Mouse (Mus musculus) heart, embryonic 16.5 days (tissue): Measurements from ENCODE around the gene Fam98a. TPM values are rescaled to one million over a fixed set of nuclear protein-coding genes. Genes with fewer than 3 reads are reported as not detected.

Experiments
- ATAC-seq: fragments of 200-750 bp; cut with Nextera tagmentation; replicated peaks from 2 replicates; pipeline ENCODE4 v1.8.0; 2017; ENCODE audit warnings: moderate number of reproducible peaks; ENCODE audit not compliant: insufficient read depth, low FRiP score; ENCODE audit errors: extremely low read depth
- H3K27ac ChIP-seq: fragments of 300-500 bp; sonication (generic); 2 replicates; pipeline ENCODE4 v1.5.1; 2014; ENCODE audit warnings: mild to moderate bottlenecking, low read length, control low read depth, moderate library complexity
- H3K27me3 ChIP-seq: fragments of 300-500 bp; sonication (generic); 2 replicates; pipeline ENCODE4 v1.6.1; 2014; ENCODE audit warnings: low read length, mixed read lengths; ENCODE audit not compliant: control insufficient read depth, insufficient read depth
- H3K36me3 ChIP-seq: fragments of 300-500 bp; sonication (generic); 2 replicates; pipeline ENCODE4 v1.6.1; 2014; ENCODE audit not compliant: control insufficient read depth, insufficient read depth
- H3K4me1 ChIP-seq: fragments of 300-500 bp; sonication (generic); 2 replicates; pipeline ENCODE4 v1.6.1; 2014; ENCODE audit warnings: low read length, mixed read lengths; ENCODE audit not compliant: control insufficient read depth, insufficient read depth
- H3K4me2 ChIP-seq: fragments of 300-500 bp; sonication (generic); 2 replicates; pipeline ENCODE4 v1.6.1; 2014; ENCODE audit warnings: low read depth, mild to moderate bottlenecking, control low read depth, low read length
- H3K4me3 ChIP-seq: fragments of 300-500 bp; sonication (generic); 2 replicates; pipeline ENCODE4 v1.5.1; 2014; ENCODE audit warnings: mild to moderate bottlenecking, control low read depth, low read length
- H3K9ac ChIP-seq: fragments of 300-500 bp; sonication (generic); 2 replicates; pipeline ENCODE4 v1.6.1; 2014; ENCODE audit warnings: low read length, control low read depth
- H3K9me3 ChIP-seq: fragments of 300-500 bp; sonication (generic); replicated peaks from 2 replicates; pipeline ENCODE4 v1.6.1; 2016; ENCODE audit warnings: low read length; ENCODE audit not compliant: control insufficient read depth
- WGBS: fragments of 180-500 bp; shearing (Covaris S2); extraction: QIAGEN DNeasy Blood & Tissue Kit; methylation state at CpG from one replicate; pipeline ENCODE4 v1.1.7; 2014; 5-methylcytosine and 5-hydroxymethylcytosine counted together
- polyA plus RNA-seq: library from polyadenylated mRNA; unstranded; fragments of >200 nt; fragmentation: Nextera tagmentation; extraction: Ambion mirVana; gene quantifications from 2 replicates; pipeline ENCODE4 v1.2.1, GENCODE M21; 2015

The Fam98a gene
- polyA plus RNA-seq, 1 experiment from 2014 or later, result 28.4 TPM

DNA sequence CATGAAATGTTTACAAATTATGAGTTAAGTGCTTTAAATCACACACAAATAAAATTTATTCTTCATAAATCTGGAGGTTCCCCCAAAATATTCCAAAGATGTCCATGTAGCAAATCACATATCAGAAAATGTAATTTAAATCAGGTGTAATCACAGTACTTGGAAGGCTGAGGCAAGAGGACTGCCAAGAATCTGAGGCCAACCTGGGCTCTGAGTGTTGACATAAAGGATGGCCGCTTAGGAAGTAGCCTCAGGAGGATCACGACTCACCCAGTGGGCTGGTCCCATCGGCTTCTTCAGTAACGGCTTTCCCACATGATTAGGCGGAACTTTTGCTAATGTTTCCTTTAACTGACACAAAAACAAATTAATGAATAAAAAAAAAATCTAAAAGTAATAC, 11.9 kb downstream of the Fam98a start:
- WGBS, result 44% methylated on average over 5 of the region's 5 CpGs
- Histone ChIP-seq H3K27me3 (no peaks in the 10 kb centered on the region), H3K36me3 (peaks cover 21% of the 10 kb centered on the region), H3K4me2 (no peak overlapping the region), H3K4me3 (no peak overlapping the region), H3K27ac (no peak overlapping the region), H3K9ac (no peak overlapping the region), H3K4me1 (peaks cover 13% of the 10 kb centered on the region), H3K9me3 (no peaks in the 10 kb centered on the region)
- ATAC-seq, result no peak

DNA sequence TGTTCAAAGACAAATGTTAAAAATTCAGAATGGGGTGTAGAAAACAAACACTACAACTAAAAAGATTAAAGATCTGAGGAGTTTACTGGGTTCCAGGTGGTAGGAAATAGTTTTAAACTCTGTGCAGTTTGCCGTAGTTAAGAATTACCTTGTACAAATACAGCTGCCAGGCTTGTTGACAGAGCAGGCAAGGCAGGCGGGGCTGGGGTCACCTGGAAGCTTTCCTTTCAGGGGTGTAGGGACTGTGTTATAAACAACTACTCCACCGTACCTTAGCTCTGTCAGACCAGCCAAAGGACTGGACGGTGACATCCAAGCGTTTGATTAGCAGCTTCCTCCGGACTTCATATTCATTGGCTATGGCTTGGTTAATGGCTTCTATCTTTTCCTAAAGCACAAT, 12.6 kb downstream of the Fam98a start:
- Histone ChIP-seq H3K4me3 (no peak overlapping the region), H3K4me1 (peaks cover 14% of the 10 kb centered on the region), H3K9ac (no peak overlapping the region), H3K27me3 (no peaks in the 10 kb centered on the region), H3K27ac (no peak overlapping the region), H3K4me2 (no peak overlapping the region), H3K36me3 (peaks cover 19% of the 10 kb centered on the region), H3K9me3 (no peaks in the 10 kb centered on the region)
- 78% methylated on average over 6 of the region's 6 CpGs for WGBS
- ATAC-seq, result no peak

DNA sequence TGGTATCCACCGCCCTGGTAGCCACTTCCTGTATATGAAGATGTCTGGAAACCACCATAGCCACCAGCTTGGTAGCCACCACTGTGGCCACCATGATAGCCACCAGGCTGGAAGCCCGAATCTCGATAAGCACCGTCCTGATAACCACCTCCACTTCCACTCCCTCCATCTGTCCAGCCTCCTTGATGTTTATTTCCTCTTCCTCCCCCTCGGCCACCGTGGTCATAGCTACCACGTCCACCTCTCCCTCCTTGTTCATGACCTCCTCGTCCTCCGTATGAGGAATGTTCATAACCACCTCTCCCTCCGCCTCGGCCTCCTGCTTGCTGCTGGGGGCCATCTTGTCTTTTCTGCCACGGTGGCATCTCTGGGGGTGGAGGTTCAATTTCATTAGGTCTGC, 13.3 kb downstream of the Fam98a start:
- H3K27ac ChIP-seq, result no peak overlapping the region
- H3K4me3 ChIP-seq, result no peak overlapping the region
- no peak overlapping the region for H3K9ac ChIP-seq
- peaks cover 19% of the 10 kb centered on the region for H3K36me3 ChIP-seq
- no peaks in the 10 kb centered on the region for H3K9me3 ChIP-seq
- H3K27me3 ChIP-seq, result no peaks in the 10 kb centered on the region
- peaks cover 9% of the 10 kb centered on the region for H3K4me1 ChIP-seq
- H3K4me2 ChIP-seq, result no peak overlapping the region
- ATAC-seq, result no peak
- 85% methylated on average over 12 of the region's 12 CpGs for WGBS

DNA sequence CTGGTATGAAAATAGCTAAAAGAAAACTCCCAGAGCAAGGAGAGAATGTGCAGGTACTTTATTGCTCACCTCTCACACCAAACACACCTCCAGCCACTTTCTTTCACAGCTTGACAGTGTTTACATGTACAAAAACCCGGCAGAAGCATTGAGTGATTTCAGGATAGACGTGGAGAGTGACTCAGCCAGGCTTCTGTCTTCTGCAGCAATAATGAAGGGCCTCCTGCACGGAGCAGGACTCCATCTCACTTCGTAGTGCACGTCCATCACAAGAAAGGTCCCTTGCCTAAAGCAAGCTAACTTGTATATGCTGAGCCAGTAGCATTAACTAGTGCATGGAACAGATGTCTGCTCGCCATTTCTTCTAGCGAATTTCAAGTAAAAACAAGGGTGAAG, 14.7 kb downstream of the Fam98a start:
- Histone ChIP-seq H3K36me3 (peaks cover 18% of the 10 kb centered on the region), H3K27ac (no peak overlapping the region), H3K4me2 (no peak overlapping the region), H3K4me3 (no peak overlapping the region), H3K9me3 (no peaks in the 10 kb centered on the region), H3K9ac (no peak overlapping the region), H3K4me1 (peaks cover 8% of the 10 kb centered on the region), H3K27me3 (no peaks in the 10 kb centered on the region)
- WGBS, result 80% methylated on average over 7 of the region's 7 CpGs
- ATAC-seq, result no peak

DNA sequence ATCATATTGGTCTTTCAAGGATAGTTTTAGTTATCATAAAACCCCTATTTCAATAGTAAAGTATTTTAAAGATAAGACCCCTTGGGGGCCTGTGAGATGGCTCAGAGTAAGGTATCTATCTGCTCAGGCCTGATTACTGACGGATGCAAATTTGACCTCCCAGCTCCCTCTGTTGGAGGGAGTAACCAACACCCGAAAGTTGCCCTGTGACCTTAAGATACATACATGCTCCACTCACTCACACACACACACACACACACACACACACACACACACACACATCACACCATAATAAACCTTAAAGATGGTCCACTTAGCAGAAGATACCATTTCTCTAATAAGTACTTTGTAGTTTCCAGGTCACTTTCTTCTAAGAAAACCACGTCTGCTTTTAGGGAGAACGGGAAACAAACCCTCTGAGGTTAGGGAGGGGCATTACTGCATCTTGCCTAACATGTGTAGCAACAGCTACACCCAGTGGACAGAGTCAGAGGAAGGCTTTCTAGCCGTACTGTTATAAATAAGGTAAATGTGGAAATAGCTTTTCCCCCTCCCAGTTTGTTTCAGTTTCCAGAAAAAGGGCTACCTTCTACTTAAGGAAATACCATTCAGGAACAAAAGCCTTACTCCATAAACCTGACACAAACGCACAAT, 15.2 kb downstream of the Fam98a start:
- Histone ChIP-seq H3K36me3 (peaks cover 14% of the 10 kb centered on the region), H3K4me3 (no peak overlapping the region), H3K9ac (no peak overlapping the region), H3K4me2 (no peak overlapping the region), H3K27ac (no peak overlapping the region), H3K27me3 (no peaks in the 10 kb centered on the region), H3K4me1 (peaks cover 8% of the 10 kb centered on the region), H3K9me3 (no peaks in the 10 kb centered on the region)
- 33% methylated on average over 6 of the region's 6 CpGs for WGBS
- ATAC-seq, result peak; percentile 76; the same call in 1 of the 2 replicates

DNA sequence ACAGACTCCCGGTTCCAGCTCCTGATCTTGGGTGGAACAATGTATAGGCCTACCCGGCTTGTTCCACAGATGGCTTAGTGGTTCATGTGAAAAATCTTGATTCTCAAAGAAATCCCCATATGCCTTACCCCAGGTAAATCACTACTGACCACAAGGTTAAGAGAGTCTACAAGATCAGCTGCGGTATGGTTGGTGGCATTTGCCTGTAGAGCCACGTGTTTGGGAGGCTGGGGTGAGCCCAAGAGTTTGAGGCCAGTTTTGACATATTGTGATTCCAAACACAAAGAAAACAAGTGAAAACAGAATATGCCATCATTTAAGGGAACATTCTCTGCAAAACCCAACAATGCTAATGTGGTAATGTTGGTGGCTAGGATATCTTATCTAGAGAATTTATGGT, 16.1 kb downstream of the Fam98a start:
- Histone ChIP-seq H3K4me2 (no peak overlapping the region), H3K27me3 (no peaks in the 10 kb centered on the region), H3K4me1 (peaks cover 8% of the 10 kb centered on the region), H3K4me3 (no peak overlapping the region), H3K27ac (no peak overlapping the region), H3K36me3 (peaks cover 14% of the 10 kb centered on the region), H3K9me3 (no peaks in the 10 kb centered on the region), H3K9ac (no peak overlapping the region)
- 90% methylated on average over 4 of the region's 4 CpGs for WGBS
- no peak for ATAC-seq

DNA sequence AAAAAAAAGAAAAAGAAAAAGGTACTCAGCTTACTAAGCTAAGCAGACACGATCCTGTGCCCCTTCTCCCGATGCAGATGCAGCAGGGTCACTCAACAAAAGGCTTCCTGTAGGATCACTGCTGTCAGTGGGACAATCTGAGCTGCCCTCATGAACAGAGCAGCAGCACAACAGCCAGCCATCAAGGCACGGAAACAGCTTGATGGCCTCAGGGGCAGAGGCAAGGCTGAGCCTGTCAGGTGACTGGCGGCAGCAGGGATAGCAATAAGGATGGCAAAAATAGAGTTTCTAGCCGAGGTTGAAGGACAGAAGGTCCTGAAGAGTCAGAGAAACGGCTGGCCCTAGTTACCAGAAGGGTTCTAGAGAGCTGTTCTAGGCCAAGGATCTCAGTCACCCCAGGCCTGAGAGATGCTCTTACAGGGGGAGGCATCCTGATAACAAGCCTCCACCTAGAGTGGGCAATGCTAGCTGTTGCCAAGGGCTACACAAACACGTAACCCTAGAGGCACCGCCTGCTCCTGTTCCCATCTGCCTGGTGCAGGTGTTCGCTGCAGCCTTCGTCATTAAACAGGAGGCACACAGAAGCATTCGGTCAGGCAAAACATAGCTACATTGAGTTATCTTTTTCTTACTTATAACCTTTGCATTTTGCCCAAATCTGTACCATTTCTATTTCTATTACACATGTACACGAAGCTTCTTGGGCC, 17.3 kb downstream of the Fam98a start:
- peaks cover 14% of the 10 kb centered on the region for H3K36me3 ChIP-seq
- WGBS, result 64% methylated on average over 12 of the region's 12 CpGs
- no peak overlapping the region for H3K9ac ChIP-seq
- no peak overlapping the region for H3K27ac ChIP-seq
- no peaks in the 10 kb centered on the region for H3K9me3 ChIP-seq
- no peak overlapping the region for H3K4me3 ChIP-seq
- no peaks in the 10 kb centered on the region for H3K27me3 ChIP-seq
- no peak for ATAC-seq
- peaks cover 8% of the 10 kb centered on the region for H3K4me1 ChIP-seq
- no peak overlapping the region for H3K4me2 ChIP-seq

DNA sequence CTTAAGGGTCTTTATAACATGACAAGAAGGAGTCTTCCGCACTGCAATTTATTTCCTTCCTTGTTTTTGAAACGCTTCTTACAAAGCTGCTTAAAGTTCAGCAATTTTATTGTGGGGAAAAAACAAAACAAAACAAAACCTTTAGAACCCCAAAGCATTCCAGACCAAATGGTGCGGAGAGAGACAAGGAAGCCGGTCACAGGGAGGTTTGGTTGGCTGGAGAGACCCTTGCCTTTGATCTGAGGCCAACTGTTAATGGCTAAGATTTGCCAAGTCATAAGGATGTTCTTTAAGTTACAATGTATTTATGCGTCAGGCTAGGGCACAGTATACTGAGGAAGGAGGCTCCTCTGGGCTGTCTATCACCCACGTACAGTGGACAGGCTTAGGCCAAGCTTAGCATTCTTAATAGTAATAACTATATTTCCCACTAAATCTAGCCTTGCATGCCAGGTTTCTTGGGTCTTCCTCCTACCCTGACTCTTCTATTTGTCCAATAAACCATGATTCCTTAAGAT, 19.2 kb downstream of the Fam98a start:
- H3K36me3 ChIP-seq, result peaks cover 8% of the 10 kb centered on the region
- H3K9ac ChIP-seq, result no peak overlapping the region
- H3K4me3 ChIP-seq, result no peak overlapping the region
- H3K4me1 ChIP-seq, result peaks cover 10% of the 10 kb centered on the region
- H3K4me2 ChIP-seq, result no peak overlapping the region
- H3K27ac ChIP-seq, result no peak overlapping the region
- no peaks in the 10 kb centered on the region for H3K27me3 ChIP-seq
- H3K9me3 ChIP-seq, result no peaks in the 10 kb centered on the region
- no peak for ATAC-seq
- 86% methylated on average over 6 of the region's 6 CpGs for WGBS

DNA sequence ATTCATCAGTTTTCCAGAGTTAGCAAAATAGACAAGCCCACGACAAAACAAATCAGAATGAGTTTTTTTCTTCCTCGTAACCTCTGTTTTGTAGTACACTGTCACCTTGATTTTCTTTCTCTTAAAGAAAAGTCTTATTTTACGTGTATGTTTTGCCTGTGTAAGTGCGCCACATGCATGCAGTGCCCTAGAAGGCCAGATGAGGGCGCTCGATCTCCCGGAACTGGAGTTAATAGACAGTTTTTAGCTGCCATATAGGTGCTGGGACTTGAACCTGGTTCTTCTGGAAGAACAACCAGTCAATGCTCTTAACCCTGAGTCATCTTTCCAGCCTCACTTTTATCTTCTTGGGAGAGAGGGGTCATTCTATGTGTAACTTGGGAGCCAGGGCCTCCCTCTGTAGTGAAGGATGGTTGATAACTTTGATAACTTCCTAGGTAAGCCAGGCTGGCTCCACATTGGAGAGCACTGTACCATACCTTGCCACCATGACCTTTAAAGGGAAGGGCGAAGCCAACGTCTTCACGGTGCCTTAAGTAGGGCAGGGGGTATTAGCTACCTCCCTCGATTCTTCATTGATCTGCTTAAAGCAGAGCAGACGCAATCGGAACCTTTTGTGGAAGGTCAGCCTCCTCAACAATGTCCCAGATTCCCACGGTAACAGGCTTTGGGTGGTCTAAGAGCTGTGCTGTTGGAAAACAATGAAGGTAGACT, 22.4 kb downstream of the Fam98a start:
- Histone ChIP-seq H3K9ac (no peak overlapping the region), H3K27me3 (no peaks in the 10 kb centered on the region), H3K4me2 (no peak overlapping the region), H3K27ac (no peak overlapping the region), H3K9me3 (no peaks in the 10 kb centered on the region), H3K4me1 (peaks cover 4% of the 10 kb centered on the region), H3K4me3 (no peak overlapping the region), H3K36me3 (peaks cover 4% of the 10 kb centered on the region; the same call in 1 of the 2 replicates)
- WGBS, result 92% methylated on average over 14 of the region's 14 CpGs
- ATAC-seq, result no peak
